Mouse (Mus musculus) forebrain, postnatal 0 days (tissue): ENCODE measurements at regions not wholly inside any gene's neighbourhood (a gene's known extent, or its start where the extent isn't known, plus 50 kb on each side); places are given as distances from the start of the nearest gene placed in this dataset.

Source experiments
- ATAC-seq: fragments of 200-750 bp; cut with Nextera tagmentation; 2 replicates; pipeline ENCODE4 v1.8.0; 2017; ENCODE audit warnings: mild to moderate bottlenecking, moderate library complexity
- DNase-seq: peaks from one replicate; pipeline ENCODE4 v3.0.0-alpha.2; 2015
- H3K27ac ChIP-seq: fragments of 300-500 bp; sonication (generic); 2 replicates; pipeline ENCODE4 v1.5.1; 2014; ENCODE audit warnings: low read depth, mild to moderate bottlenecking, antibody characterized with exemption, low read length, moderate library complexity, mixed read lengths
- H3K27me3 ChIP-seq: fragments of 300-500 bp; sonication (generic); 2 replicates; pipeline ENCODE4 v1.6.1; 2014; ENCODE audit warnings: mild to moderate bottlenecking, low read length, mixed read lengths; ENCODE audit not compliant: insufficient read depth
- H3K36me3 ChIP-seq: fragments of 300-500 bp; sonication (generic); 2 replicates; pipeline ENCODE4 v1.6.1; 2014; ENCODE audit warnings: mild to moderate bottlenecking, moderate library complexity; ENCODE audit not compliant: insufficient read depth
- H3K4me1 ChIP-seq: fragments of 300-500 bp; sonication (generic); 2 replicates; pipeline ENCODE4 v1.6.1; 2014; ENCODE audit warnings: antibody characterized with exemption; ENCODE audit not compliant: insufficient read depth
- H3K4me2 ChIP-seq: fragments of 300-500 bp; sonication (generic); 2 replicates; pipeline ENCODE4 v1.6.1; 2014; ENCODE audit warnings: low read depth, mild to moderate bottlenecking, moderate library complexity
- H3K4me3 ChIP-seq: fragments of 300-500 bp; sonication (generic); 2 replicates; pipeline ENCODE4 v1.5.1; 2014; ENCODE audit warnings: low read depth, low read length, mixed read lengths
- H3K9ac ChIP-seq: fragments of 300-500 bp; sonication (generic); 2 replicates; pipeline ENCODE4 v1.6.1; 2014; ENCODE audit warnings: mild to moderate bottlenecking
- H3K9me3 ChIP-seq: fragments of 300-500 bp; sonication (generic); 2 replicates; pipeline ENCODE4 v1.6.1; 2016; ENCODE audit warnings: low read length
- CTCF ChIP-seq: sonication (generic); IDR thresholded peaks from 2 replicates; pipeline ENCODE4 v1.5.1; 2016; ENCODE audit warnings: antibody characterized with exemption, control low read depth, low read depth
- WGBS: fragments of 180-500 bp; shearing (Covaris S2); extraction: QIAGEN DNeasy Blood & Tissue Kit; methylation state at CpG from one replicate; pipeline ENCODE4 v1.1.7; 2014; 5-methylcytosine and 5-hydroxymethylcytosine counted together

DNA sequence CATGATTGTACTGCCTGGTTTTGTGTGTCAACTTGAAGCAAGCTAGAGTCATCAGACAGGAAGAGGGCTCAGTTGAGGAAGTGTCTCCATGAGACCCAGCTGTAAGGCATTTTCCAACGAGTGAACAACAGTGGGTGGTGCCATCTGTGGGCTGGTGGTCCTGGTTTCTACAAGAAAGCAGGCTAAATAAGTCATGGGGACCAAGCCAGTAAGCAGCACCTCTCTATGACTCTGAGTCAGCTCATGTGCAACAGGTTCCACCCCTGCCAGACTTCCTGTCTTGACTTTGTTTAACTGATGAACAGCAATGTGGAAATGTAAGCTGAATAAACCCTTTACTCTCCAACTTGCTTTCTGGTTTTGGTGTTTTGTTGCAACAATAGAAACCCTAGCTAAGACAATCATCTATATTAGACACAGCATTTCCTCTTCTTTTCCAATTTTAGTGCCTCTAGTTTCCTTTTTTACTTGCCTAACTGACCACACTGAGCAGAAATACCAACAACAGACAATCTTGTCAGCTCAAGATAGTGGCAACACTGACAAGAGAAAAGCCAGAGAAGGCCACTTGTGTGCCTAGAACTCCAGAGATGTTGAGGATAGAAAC, 231.5 kb upstream of the Ptger4 start:
- 65% methylated on average over 1 of the region's 1 CpGs for WGBS
- Histone ChIP-seq H3K4me2 (no peak overlapping the region), H3K36me3 (no peaks in the 10 kb centered on the region), H3K27ac (no peak overlapping the region), H3K4me3 (no peak overlapping the region), H3K4me1 (no peaks in the 10 kb centered on the region), H3K9me3 (no peaks in the 10 kb centered on the region), H3K27me3 (no peaks in the 10 kb centered on the region), H3K9ac (no peak overlapping the region)
- TF ChIP-seq CTCF = no peak
- ATAC-seq (no peak), DNase-seq (no peak)

GRCm38 (mm10) chr15:5493286-5493685, 249.3 kb upstream of the Ptger4 start:
- DNase-seq = no peak
- no peaks in the 10 kb centered on the region for H3K9me3 ChIP-seq
- no peak overlapping the region for H3K4me3 ChIP-seq
- no peak overlapping the region for H3K9ac ChIP-seq
- TF ChIP-seq CTCF = no peak
- H3K27me3 ChIP-seq = no peaks in the 10 kb centered on the region
- H3K27ac ChIP-seq = no peak overlapping the region
- H3K36me3 ChIP-seq = no peaks in the 10 kb centered on the region
- WGBS = 77% methylated on average over 3 of the region's 3 CpGs
- no peaks in the 10 kb centered on the region for H3K4me1 ChIP-seq
- ATAC-seq = no peak
- no peak overlapping the region for H3K4me2 ChIP-seq

- WGBS = 90% methylated on average over 8 of the region's 8 CpGs
- Histone ChIP-seq H3K9me3 (no peaks in the 10 kb centered on the region), H3K4me2 (no peak overlapping the region), H3K4me1 (no peaks in the 10 kb centered on the region), H3K9ac (no peak overlapping the region), H3K27me3 (no peaks in the 10 kb centered on the region), H3K27ac (no peak overlapping the region), H3K4me3 (no peak overlapping the region), H3K36me3 (no peaks in the 10 kb centered on the region)
- no peak for TF ChIP-seq CTCF
- ATAC-seq (no peak), DNase-seq (no peak)
Observed at GRCm38 (mm10) chr15:5495187-5495849, 251.3 kb upstream of the Ptger4 start.

DNA sequence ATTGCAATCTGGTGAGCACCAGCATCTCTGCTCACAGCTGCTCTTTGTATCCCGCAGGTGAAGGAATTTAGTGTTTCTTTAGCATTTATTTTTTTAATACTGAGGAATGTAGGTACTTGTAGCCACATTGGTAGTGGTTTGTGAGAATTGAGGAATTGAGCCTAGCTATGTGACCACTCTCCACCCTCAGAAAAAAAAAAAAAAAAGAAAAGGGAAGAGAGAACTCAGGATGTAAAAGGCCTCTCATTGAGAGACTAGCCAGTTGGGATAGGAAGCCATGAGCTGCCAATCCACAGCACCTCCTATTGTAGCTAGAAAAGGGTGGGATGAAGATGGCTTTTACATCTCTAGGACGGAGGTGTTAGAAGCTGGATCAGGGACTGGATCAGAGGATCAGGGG, 252.0 kb upstream of the Ptger4 start:
- Histone ChIP-seq H3K4me3 (no peak overlapping the region), H3K9ac (no peak overlapping the region), H3K4me1 (no peaks in the 10 kb centered on the region), H3K9me3 (no peaks in the 10 kb centered on the region), H3K27ac (no peak overlapping the region), H3K4me2 (no peak overlapping the region), H3K27me3 (no peaks in the 10 kb centered on the region), H3K36me3 (no peaks in the 10 kb centered on the region)
- ATAC-seq (no peak), DNase-seq (no peak)
- no peak for TF ChIP-seq CTCF
- 85% methylated on average over 2 of the region's 2 CpGs for WGBS

- no peak overlapping the region for H3K4me3 ChIP-seq
- H3K36me3 ChIP-seq = no peaks in the 10 kb centered on the region
- no peak overlapping the region for H3K27ac ChIP-seq
- no peak for DNase-seq
- H3K4me1 ChIP-seq = no peaks in the 10 kb centered on the region
- H3K9me3 ChIP-seq = no peaks in the 10 kb centered on the region
- ATAC-seq = no peak
- 89% methylated on average over 3 of the region's 3 CpGs for WGBS
- H3K9ac ChIP-seq = no peak overlapping the region
- H3K27me3 ChIP-seq = no peaks in the 10 kb centered on the region
- no peak for TF ChIP-seq CTCF
- no peak overlapping the region for H3K4me2 ChIP-seq
Observed at GRCm38 (mm10) chr15:5504502-5504901, 260.5 kb upstream of the Ptger4 start.

GRCm38 (mm10) chr15:5506848-5507544, 263.0 kb upstream of the Ptger4 start:
- Histone ChIP-seq H3K4me3 (no peak overlapping the region), H3K27ac (no peak overlapping the region), H3K9me3 (no peaks in the 10 kb centered on the region), H3K9ac (no peak overlapping the region), H3K4me2 (no peak overlapping the region), H3K4me1 (no peaks in the 10 kb centered on the region), H3K27me3 (no peaks in the 10 kb centered on the region), H3K36me3 (no peaks in the 10 kb centered on the region)
- no peak for TF ChIP-seq CTCF
- ATAC-seq (no peak), DNase-seq (no peak)
- WGBS = 88% methylated on average over 5 of the region's 5 CpGs

DNA sequence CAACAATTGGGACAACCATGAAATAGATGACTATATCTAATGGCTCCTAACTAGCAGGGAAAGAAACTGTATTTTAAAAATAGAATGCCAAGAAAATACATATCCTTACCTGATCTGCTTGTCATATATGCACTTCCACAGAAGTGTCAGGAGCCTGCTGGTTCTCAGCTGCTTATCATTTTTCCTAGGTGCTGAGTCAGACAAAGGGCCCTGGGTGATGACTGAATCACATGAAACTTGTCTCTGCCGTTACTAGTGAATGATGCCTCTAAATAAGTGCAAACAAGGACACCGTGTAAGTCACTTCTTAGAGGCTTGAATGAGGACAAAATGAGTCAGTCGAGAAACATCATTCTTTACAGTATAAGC, 263.5 kb upstream of the Ptger4 start:
- Histone ChIP-seq H3K36me3 (no peaks in the 10 kb centered on the region), H3K27me3 (no peaks in the 10 kb centered on the region), H3K9ac (no peak overlapping the region), H3K4me3 (no peak overlapping the region), H3K27ac (no peak overlapping the region), H3K9me3 (no peaks in the 10 kb centered on the region), H3K4me1 (no peaks in the 10 kb centered on the region), H3K4me2 (no peak overlapping the region)
- ATAC-seq (no peak), DNase-seq (no peak)
- 85% methylated on average over 3 of the region's 3 CpGs for WGBS
- no peak for TF ChIP-seq CTCF
